Mouse (Mus musculus): ENCODE results near the gene Gxylt2. TPM values are rescaled to one million over a fixed set of nuclear protein-coding genes. Genes with fewer than 3 reads are reported as not detected.

The Gxylt2 gene
- total RNA-seq (2014; fragmentation: Nextera tagmentation) (not detected in 2 replicates), total RNA-seq (2017) (under 0.01 and 0.22 TPM in 2 replicates), polyA plus RNA-seq (2012) (not detected in 2 replicates)

DNA sequence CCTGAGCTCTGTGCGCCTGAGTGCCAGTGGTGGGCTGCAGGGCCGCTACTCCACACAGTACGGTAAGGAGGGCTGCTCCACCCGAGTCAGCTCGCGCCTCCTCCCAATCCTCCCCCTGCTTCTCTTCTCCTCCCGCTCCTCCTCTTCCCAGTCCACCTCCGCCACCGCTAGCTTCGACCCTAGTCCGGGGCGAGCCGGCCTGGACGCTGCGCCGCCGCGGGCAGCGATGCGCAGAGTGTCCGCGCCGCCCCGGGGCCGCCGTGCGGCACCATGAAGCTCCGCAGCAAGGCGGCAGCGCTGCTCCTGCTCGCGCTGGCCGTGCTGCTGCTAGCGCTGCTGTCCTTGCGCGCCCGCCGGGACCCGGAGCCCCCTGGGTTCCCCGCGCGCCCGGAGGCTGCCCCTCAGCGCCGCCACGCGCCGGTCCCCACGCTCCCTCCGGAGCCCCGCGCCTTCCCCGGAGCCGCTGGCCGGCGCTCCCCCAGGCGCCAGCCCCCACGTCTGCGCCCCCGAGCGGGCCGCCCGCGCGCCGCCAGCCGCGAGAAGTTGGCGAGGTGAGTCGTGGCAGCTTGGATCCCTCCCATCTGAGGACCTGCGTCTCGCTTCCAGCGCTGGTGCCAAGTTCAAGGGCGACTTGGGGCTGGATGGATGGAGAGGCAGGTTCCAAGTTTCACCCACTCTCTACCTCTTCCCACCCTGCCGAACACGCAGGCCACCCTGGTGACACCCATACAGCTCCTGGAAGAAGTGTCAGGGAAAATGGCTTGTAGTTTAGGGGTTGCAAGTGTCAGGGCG lies at the start of gene Gxylt2:
TSS of gene Gxylt2 (plus strand) at position 161 of the 792 bp plus-strand sequence.
- H3K27me3 ChIP-seq (ENCODE audit: insufficient read depth, low read length) = peaks cover 4% of the 10 kb centered on the region; the same call in 1 of the 2 replicates
- TF ChIP-seq GATA1 (IDR thresholded peaks at IDR 0.05; ENCODE audit: borderline replicate concordance, low read length) = no peak
- no peak for TF ChIP-seq GATA2 (IDR thresholded peaks at IDR 0.05; ENCODE audit: borderline replicate concordance, low read depth, low read length)
- no peak for TF ChIP-seq POLR2AphosphoS5 (IDR thresholded peaks at IDR 0.05; ENCODE audit: insufficient replicate concordance, low read depth, low read length)
- TF ChIP-seq TAL1 (conservative IDR thresholded peaks at IDR 0.05; ENCODE audit: low read depth, low read length) = no peak
- TF ChIP-seq CTCF (IDR thresholded peaks at IDR 0.05; ENCODE audit: low read depth, low read length) = no peak
- H3K9me3 ChIP-seq (replicated peaks) = peaks cover 12% of the 10 kb centered on the region
- H3K4me3 ChIP-seq (ENCODE audit: low read depth, low read length) = no peak within 1 kb of the TSS; the same call in 1 of the 2 replicates
- ATAC-seq (ENCODE audit: extremely low read depth, insufficient number of reproducible peaks, low FRiP score, poor library complexity, severe bottlenecking) (no peak), DNase-seq (ENCODE audit: low spot score) (no peak)
- no peaks in the 10 kb centered on the region for H3K36me3 ChIP-seq (replicated peaks)
- 0 out of 2 replicates have a peak, but pooled peaks cover 2% of the 10 kb centered on the region for H3K4me1 ChIP-seq (ENCODE audit: insufficient read depth, low read depth, low read length)

DNA sequence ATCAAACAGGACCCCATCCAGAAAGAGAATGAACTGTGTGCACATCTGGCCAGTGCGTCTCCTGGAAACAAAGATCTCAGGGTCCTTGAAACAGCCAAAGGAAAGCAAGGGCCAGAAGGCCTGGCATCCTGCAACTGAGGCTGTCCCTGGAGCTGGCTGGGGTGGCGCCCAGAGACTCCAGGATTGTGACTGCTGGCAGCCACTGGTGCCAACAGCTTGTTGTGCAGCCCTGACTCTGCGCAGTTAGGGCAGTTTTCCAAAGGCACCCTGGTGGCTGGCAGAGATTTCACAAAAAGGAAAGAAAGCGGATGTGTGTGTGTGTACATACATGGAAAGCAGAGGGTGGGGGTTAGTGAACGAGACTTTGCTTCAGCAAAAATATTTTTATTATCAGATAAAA lies 44.1 kb upstream of the Gxylt2 start:
- Histone ChIP-seq H3K4me1 (ENCODE audit: insufficient read depth, low read depth, low read length) (no peaks in the 10 kb centered on the region), H3K4me3 (ENCODE audit: low read depth, low read length) (no peak overlapping the region), H3K9me3 (replicated peaks) (no peaks in the 10 kb centered on the region), H3K36me3 (replicated peaks) (peaks cover 90% of the 10 kb centered on the region), H3K27me3 (ENCODE audit: insufficient read depth, low read length) (no peaks in the 10 kb centered on the region)
- TF ChIP-seq TAL1 (conservative IDR thresholded peaks at IDR 0.05; ENCODE audit: low read depth, low read length) (no peak), GATA2 (IDR thresholded peaks at IDR 0.05; ENCODE audit: borderline replicate concordance, low read depth, low read length) (no peak), CTCF (IDR thresholded peaks at IDR 0.05; ENCODE audit: low read depth, low read length) (no peak), POLR2AphosphoS5 (IDR thresholded peaks at IDR 0.05; ENCODE audit: insufficient replicate concordance, low read depth, low read length) (no peak), GATA1 (IDR thresholded peaks at IDR 0.05; ENCODE audit: borderline replicate concordance, low read length) (no peak)
- ATAC-seq (ENCODE audit: extremely low read depth, insufficient number of reproducible peaks, low FRiP score, poor library complexity, severe bottlenecking) (no peak), DNase-seq (ENCODE audit: low spot score) (no peak)

DNA sequence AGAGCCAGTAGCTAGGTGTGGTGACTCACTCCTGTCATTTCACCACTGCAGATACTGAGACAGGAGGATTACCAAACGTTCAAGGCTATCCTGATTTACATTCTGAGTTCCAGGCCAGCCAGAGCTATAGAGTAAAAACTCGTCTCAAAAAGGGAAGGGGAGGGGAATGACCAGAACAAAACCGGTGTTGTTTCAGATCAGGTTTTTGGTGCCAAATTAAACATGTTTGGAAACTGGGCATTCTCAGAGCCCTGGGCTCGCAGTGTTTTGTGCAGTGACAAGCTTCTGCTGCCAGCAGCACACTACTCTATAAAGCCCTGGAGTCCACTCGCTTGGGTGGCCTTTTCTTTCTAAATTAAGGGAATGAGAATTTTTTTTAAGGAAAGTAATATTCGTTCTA lies 42.3 kb upstream of the Gxylt2 start:
- H3K36me3 ChIP-seq (replicated peaks) = peaks cover 91% of the 10 kb centered on the region

DNA sequence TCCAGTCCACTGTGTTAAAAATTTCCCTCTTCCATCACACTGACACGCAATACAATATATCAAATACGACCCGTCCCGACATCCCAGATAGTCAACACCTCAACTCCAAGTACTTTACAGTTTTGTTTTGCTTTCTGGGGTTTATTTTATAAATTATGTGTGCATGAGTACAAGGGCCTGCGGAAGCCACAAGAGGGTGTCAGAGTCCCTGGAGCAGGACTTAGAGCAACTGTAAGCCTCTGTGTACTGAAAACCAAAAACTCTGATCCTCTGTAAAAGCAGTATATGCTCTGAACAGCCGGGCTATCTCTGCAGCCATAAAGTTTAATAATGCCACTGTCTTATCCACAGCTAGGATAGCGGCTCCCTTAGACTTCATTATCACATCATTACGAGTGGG lies 36.9 kb upstream of the Gxylt2 start:
- H3K4me3 ChIP-seq (ENCODE audit: low read depth, low read length) = no peak overlapping the region
- TF ChIP-seq CTCF (IDR thresholded peaks at IDR 0.05; ENCODE audit: low read depth, low read length) (no peak), GATA1 (IDR thresholded peaks at IDR 0.05; ENCODE audit: borderline replicate concordance, low read length) (no peak), GATA2 (IDR thresholded peaks at IDR 0.05; ENCODE audit: borderline replicate concordance, low read depth, low read length) (no peak), TAL1 (conservative IDR thresholded peaks at IDR 0.05; ENCODE audit: low read depth, low read length) (no peak), POLR2AphosphoS5 (IDR thresholded peaks at IDR 0.05; ENCODE audit: insufficient replicate concordance, low read depth, low read length) (no peak)
- peaks cover 26% of the 10 kb centered on the region for H3K4me1 ChIP-seq (ENCODE audit: insufficient read depth, low read depth, low read length)
- no peaks in the 10 kb centered on the region for H3K9me3 ChIP-seq (replicated peaks)
- H3K27me3 ChIP-seq (ENCODE audit: insufficient read depth, low read length) = no peaks in the 10 kb centered on the region
- H3K36me3 ChIP-seq (replicated peaks) = peaks cover 61% of the 10 kb centered on the region
- no peak for ATAC-seq (ENCODE audit: extremely low read depth, insufficient number of reproducible peaks, low FRiP score, poor library complexity, severe bottlenecking)
- DNase-seq (ENCODE audit: low spot score) = no peak

More for the DNA sequence above, 42.3 kb upstream of the Gxylt2 start:
- no peak for DNase-seq (ENCODE audit: low spot score)
- TF ChIP-seq GATA1 (IDR thresholded peaks at IDR 0.05; ENCODE audit: borderline replicate concordance, low read length) (no peak), GATA2 (IDR thresholded peaks at IDR 0.05; ENCODE audit: borderline replicate concordance, low read depth, low read length) (no peak), CTCF (IDR thresholded peaks at IDR 0.05; ENCODE audit: low read depth, low read length) (no peak), POLR2AphosphoS5 (IDR thresholded peaks at IDR 0.05; ENCODE audit: insufficient replicate concordance, low read depth, low read length) (no peak), TAL1 (conservative IDR thresholded peaks at IDR 0.05; ENCODE audit: low read depth, low read length) (no peak)
- Histone ChIP-seq H3K27me3 (ENCODE audit: insufficient read depth, low read length) (no peaks in the 10 kb centered on the region), H3K4me3 (ENCODE audit: low read depth, low read length) (no peak overlapping the region), H3K9me3 (replicated peaks) (no peaks in the 10 kb centered on the region), H3K4me1 (ENCODE audit: insufficient read depth, low read depth, low read length) (no peaks in the 10 kb centered on the region; the same call in 1 of the 2 replicates)
- ATAC-seq (ENCODE audit: extremely low read depth, insufficient number of reproducible peaks, low FRiP score, poor library complexity, severe bottlenecking) = no peak

DNA sequence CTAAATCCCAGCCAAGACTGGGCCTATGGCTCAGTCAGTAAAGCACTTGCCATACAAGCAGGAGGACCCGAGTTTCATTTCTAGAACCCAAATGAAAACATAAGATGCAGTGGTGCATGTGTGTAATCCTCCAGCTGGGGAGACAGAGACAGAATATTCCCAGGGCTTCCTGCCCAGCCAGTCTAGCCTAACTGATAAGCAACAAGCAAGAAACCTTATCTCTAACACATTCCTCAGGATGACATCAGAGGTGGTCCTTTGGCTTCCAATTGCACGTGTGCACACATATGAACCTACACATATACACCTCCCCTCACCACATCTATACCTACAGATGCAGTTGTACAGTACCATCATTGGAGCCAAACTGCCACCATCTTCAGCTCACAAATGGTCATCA lies 35.7 kb upstream of the Gxylt2 start:
- no peaks in the 10 kb centered on the region for H3K27me3 ChIP-seq (ENCODE audit: insufficient read depth, low read length)
- H3K4me3 ChIP-seq (ENCODE audit: low read depth, low read length) = peak overlapping the region; percentile 18; the same call in 1 of the 2 replicates
- H3K9me3 ChIP-seq (replicated peaks) = no peaks in the 10 kb centered on the region
- peak; percentile 20; the same call in 1 of the 2 replicates for TF ChIP-seq TAL1 (conservative IDR thresholded peaks at IDR 0.05; ENCODE audit: low read depth, low read length)
- TF ChIP-seq GATA2 (IDR thresholded peaks at IDR 0.05; ENCODE audit: borderline replicate concordance, low read depth, low read length) = no peak
- TF ChIP-seq CTCF (IDR thresholded peaks at IDR 0.05; ENCODE audit: low read depth, low read length) = no peak
- ATAC-seq (ENCODE audit: extremely low read depth, insufficient number of reproducible peaks, low FRiP score, poor library complexity, severe bottlenecking) (no peak), DNase-seq (ENCODE audit: low spot score) (no peak)
- H3K4me1 ChIP-seq (ENCODE audit: insufficient read depth, low read depth, low read length) = peaks cover 26% of the 10 kb centered on the region
- H3K36me3 ChIP-seq (replicated peaks) = peaks cover 49% of the 10 kb centered on the region

DNA sequence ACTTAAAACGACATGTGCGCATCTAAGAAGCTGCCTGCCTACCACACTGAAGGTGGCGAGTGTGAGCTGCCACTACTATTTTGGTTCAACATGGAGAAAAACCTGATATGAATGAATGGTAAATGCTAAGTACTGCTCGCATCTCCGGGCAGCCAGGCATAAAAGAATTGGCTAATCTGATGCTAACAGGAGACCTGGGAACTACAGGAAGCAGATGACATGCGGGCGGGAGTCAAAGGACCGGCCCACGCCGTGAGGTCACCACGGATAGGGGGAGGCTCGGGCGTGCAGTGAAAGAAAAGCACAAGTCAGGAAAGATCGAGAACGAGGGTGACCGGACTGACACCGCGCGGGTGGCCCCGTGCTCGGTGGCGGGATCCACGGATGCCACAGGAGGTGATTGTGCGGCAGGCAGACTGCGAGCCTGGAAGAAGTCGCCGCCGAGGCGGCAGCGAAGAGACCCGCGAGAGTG lies 34.1 kb upstream of the Gxylt2 start:
- no peaks in the 10 kb centered on the region for H3K9me3 ChIP-seq (replicated peaks)
- H3K36me3 ChIP-seq (replicated peaks) = peaks cover 33% of the 10 kb centered on the region
- H3K4me1 ChIP-seq (ENCODE audit: insufficient read depth, low read depth, low read length) = peaks cover 26% of the 10 kb centered on the region
- peak; percentile 90 for ATAC-seq (ENCODE audit: extremely low read depth, insufficient number of reproducible peaks, low FRiP score, poor library complexity, severe bottlenecking)
- no peaks in the 10 kb centered on the region for H3K27me3 ChIP-seq (ENCODE audit: insufficient read depth, low read length)
- H3K4me3 ChIP-seq (ENCODE audit: low read depth, low read length) = peak overlapping the region; percentile 99
- DNase-seq (ENCODE audit: low spot score) = peak; percentile 53
- TF ChIP-seq GATA2 (IDR thresholded peaks at IDR 0.05; ENCODE audit: borderline replicate concordance, low read depth, low read length) = no peak
- no peak for TF ChIP-seq POLR2AphosphoS5 (IDR thresholded peaks at IDR 0.05; ENCODE audit: insufficient replicate concordance, low read depth, low read length)
- no peak for TF ChIP-seq CTCF (IDR thresholded peaks at IDR 0.05; ENCODE audit: low read depth, low read length)
- no peak; the same call in 1 of the 2 replicates for TF ChIP-seq TAL1 (conservative IDR thresholded peaks at IDR 0.05; ENCODE audit: low read depth, low read length)
- no peak for TF ChIP-seq GATA1 (IDR thresholded peaks at IDR 0.05; ENCODE audit: borderline replicate concordance, low read length)
